10 mouse cellular contexts compared by ENCODE assay signal in genomic region chr5:44306769-44307557, GRCm38 (mm10).
A peak's percentile ranks its signal among the peaks of the same experiment; 100 is the strongest.
DNase-seq lines count a peak whose midpoint lies in the region; ATAC-seq and TF ChIP-seq lines count a peak whose summit lies in the region.
"Had no signal": no experiment of that assay in that cellular context is flagged by ENCODE, and none has a peak within 500 bp of the region (broad histone marks: within the 10 kb centered on the region; RNA-seq: fewer than 3 reads in every experiment).

No protein-coding gene starts in this region.

- H3K36me3 ChIP-seq in hindbrain, embryonic 12.5 days = no peaks in the 10 kb centered on the region
- no peaks in the 10 kb centered on the region for H3K36me3 ChIP-seq in hindbrain, embryonic 14.5 days (replicated peaks; ENCODE audit: control insufficient read depth, insufficient read depth)
- H3K36me3 ChIP-seq in ES-Bruce4 (ENCODE audit: control insufficient read depth, insufficient read depth, low read length, poor library complexity, severe bottlenecking) = no peaks in the 10 kb centered on the region
- no peaks in the 10 kb centered on the region for H3K36me3 ChIP-seq in intestine, postnatal 0 days (ENCODE audit: control insufficient read depth, insufficient read depth)

- ATAC-seq in hindbrain, embryonic 12.5 days (ENCODE audit: low FRiP score) = peak; percentile 38; the same call in 1 of the 2 replicates
- no peak for ATAC-seq in hindbrain, embryonic 14.5 days (ENCODE audit: low FRiP score)
- 0 out of 2 replicates have a peak, but pooled peaks have one; percentile 36 for ATAC-seq in intestine, postnatal 0 days
- ATAC-seq: Patski had no signal

- H3K4me1 ChIP-seq in hindbrain, embryonic 12.5 days = no peaks in the 10 kb centered on the region
- H3K4me1 ChIP-seq in hindbrain, embryonic 14.5 days (replicated peaks; ENCODE audit: control insufficient read depth, insufficient read depth, low read length) = peaks cover 4% of the 10 kb centered on the region; the same call in 1 of the 2 replicates
- peaks cover 3% of the 10 kb centered on the region for H3K4me1 ChIP-seq in ES-Bruce4 (ENCODE audit: control insufficient read depth, insufficient read depth, low read length)
- H3K4me1 ChIP-seq in intestine, postnatal 0 days (replicated peaks; ENCODE audit: control insufficient read depth, insufficient read depth, low read length) = no peaks in the 10 kb centered on the region

- no peaks in the 10 kb centered on the region for H3K27me3 ChIP-seq in hindbrain, embryonic 12.5 days
- H3K27me3 ChIP-seq in hindbrain, embryonic 14.5 days (ENCODE audit: control insufficient read depth, insufficient read depth, low read length) = no peaks in the 10 kb centered on the region
- no peaks in the 10 kb centered on the region for H3K27me3 ChIP-seq in ES-Bruce4 (ENCODE audit: control insufficient read depth, insufficient read depth, low read length, poor library complexity, severe bottlenecking)
- no peaks in the 10 kb centered on the region for H3K27me3 ChIP-seq in intestine, postnatal 0 days (replicated peaks; ENCODE audit: control insufficient read depth, insufficient read depth, low read length)

- TF ChIP-seq POLR2A in ES-Bruce4 (IDR thresholded peaks at IDR 0.05; ENCODE audit: insufficient read depth, low read length) = no peak
- TF ChIP-seq POLR2A in brain, embryonic 14.5 days (IDR thresholded peaks at IDR 0.05; ENCODE audit: borderline replicate concordance, extremely low read depth, insufficient read depth, insufficient read length, poor library complexity, severe bottlenecking) = no peak

- WGBS in hindbrain, embryonic 12.5 days = 17% methylated on average over 16 of the region's 16 CpGs
- WGBS in hindbrain, embryonic 14.5 days = 21% methylated on average over 15 of the region's 16 CpGs
- 14% methylated on average over 16 of the region's 16 CpGs for WGBS in intestine, postnatal 0 days

- no peak for DNase-seq in hindbrain, embryonic 14.5 days (ENCODE audit: low spot score)
- DNase-seq in brain, embryonic 14.5 days (ENCODE audit: low read depth) = peak; percentile 19
- DNase-seq in cerebellum, postnatal 36 days = no peak
- no peak for DNase-seq in gastrocnemius, postnatal 25 days
- DNase-seq: gastrocnemius, postnatal 36 days; spleen, adult 18-20 months had no signal

- no peak overlapping the region for H3K27ac ChIP-seq in hindbrain, embryonic 12.5 days
- no peak overlapping the region for H3K27ac ChIP-seq in hindbrain, embryonic 14.5 days
- no peak overlapping the region for H3K27ac ChIP-seq in ES-Bruce4 (ENCODE audit: insufficient read depth, low read length)
- H3K27ac ChIP-seq in intestine, postnatal 0 days (ENCODE audit: low read depth, low read length) = no peak overlapping the region

- no peak overlapping the region for H3K9ac ChIP-seq in hindbrain, embryonic 12.5 days
- no peak overlapping the region for H3K9ac ChIP-seq in hindbrain, embryonic 14.5 days
- no peak overlapping the region for H3K9ac ChIP-seq in ES-Bruce4 (ENCODE audit: low read depth, poor library complexity, severe bottlenecking)
- no peak overlapping the region for H3K9ac ChIP-seq in intestine, postnatal 0 days (ENCODE audit: low read depth, low read length)

- no peaks in the 10 kb centered on the region for H3K9me3 ChIP-seq in hindbrain, embryonic 12.5 days (replicated peaks)
- H3K9me3 ChIP-seq in hindbrain, embryonic 14.5 days (ENCODE audit: control insufficient read depth, low read length) = no peaks in the 10 kb centered on the region
- no peaks in the 10 kb centered on the region for H3K9me3 ChIP-seq in ES-Bruce4 (replicated peaks; ENCODE audit: control insufficient read depth, insufficient read depth, low read length, poor library complexity, severe bottlenecking)
- H3K9me3 ChIP-seq in intestine, postnatal 0 days (ENCODE audit: control insufficient read depth) = no peaks in the 10 kb centered on the region

- TF ChIP-seq EP300 in ES-Bruce4 (IDR thresholded peaks at IDR 0.05; ENCODE audit: insufficient read depth, low read depth, low read length) = no peak

- TF ChIP-seq CTCF in ES-Bruce4 (IDR thresholded peaks at IDR 0.05; ENCODE audit: low read depth, low read length) = no peak
- TF ChIP-seq CTCF in brain, embryonic 14.5 days (IDR thresholded peaks at IDR 0.05; ENCODE audit: borderline replicate concordance, extremely low read depth, insufficient read depth, insufficient read length) = no peak
- TF ChIP-seq CTCF in intestine, postnatal 0 days (IDR thresholded peaks at IDR 0.05; ENCODE audit: low read depth) = no peak

- H3K4me3 ChIP-seq in hindbrain, embryonic 12.5 days = no peak overlapping the region
- H3K4me3 ChIP-seq in hindbrain, embryonic 14.5 days (replicated peaks; ENCODE audit: low read length) = no peak overlapping the region
- H3K4me3 ChIP-seq in ES-Bruce4 (ENCODE audit: low read depth, low read length) = peak overlapping the region; percentile 49; the same call in 1 of the 2 replicates
- H3K4me3 ChIP-seq in intestine, postnatal 0 days (ENCODE audit: low read depth, low read length) = no peak overlapping the region

- peak overlapping the region; percentile 19; the same call in 1 of the 2 replicates for H3K4me2 ChIP-seq in hindbrain, embryonic 12.5 days (replicated peaks)
- H3K4me2 ChIP-seq in hindbrain, embryonic 14.5 days (replicated peaks) = no peak overlapping the region
- H3K4me2 ChIP-seq in intestine, postnatal 0 days (replicated peaks; ENCODE audit: low read depth) = peak overlapping the region; percentile 24; the same call in 1 of the 2 replicates
